Mouse (Mus musculus): Measurements from ENCODE around the gene Gatm. TPM values are rescaled to one million over a fixed set of nuclear protein-coding genes. Genes with fewer than 3 reads are reported as not detected.

Gatm gene
- polyA plus RNA-seq, 1 experiment from 2014 or later: 17.3 TPM

- peaks cover 17% of the 10 kb centered on the region for H3K4me1 ChIP-seq
- 0% methylated on average over 49 of the region's 53 CpGs for WGBS
- H3K4me2 ChIP-seq: peak overlapping the region; percentile 91
- H3K9me3 ChIP-seq (replicated peaks): no peaks in the 10 kb centered on the region
- peak overlapping the region; percentile 89 for H3K9ac ChIP-seq
- H3K4me3 ChIP-seq: peak overlapping the region; percentile 92
- no peak overlapping the region for H3K27ac ChIP-seq
- H3K27me3 ChIP-seq: no peaks in the 10 kb centered on the region
- H3K36me3 ChIP-seq (ENCODE audit: poor library complexity, severe bottlenecking): peaks cover 20% of the 10 kb centered on the region
- peak; percentile 58 for ATAC-seq
Measured at GRCm38 (mm10) chr2:122631226-122631801, 20.2 kb upstream of the Gatm start.

DNA sequence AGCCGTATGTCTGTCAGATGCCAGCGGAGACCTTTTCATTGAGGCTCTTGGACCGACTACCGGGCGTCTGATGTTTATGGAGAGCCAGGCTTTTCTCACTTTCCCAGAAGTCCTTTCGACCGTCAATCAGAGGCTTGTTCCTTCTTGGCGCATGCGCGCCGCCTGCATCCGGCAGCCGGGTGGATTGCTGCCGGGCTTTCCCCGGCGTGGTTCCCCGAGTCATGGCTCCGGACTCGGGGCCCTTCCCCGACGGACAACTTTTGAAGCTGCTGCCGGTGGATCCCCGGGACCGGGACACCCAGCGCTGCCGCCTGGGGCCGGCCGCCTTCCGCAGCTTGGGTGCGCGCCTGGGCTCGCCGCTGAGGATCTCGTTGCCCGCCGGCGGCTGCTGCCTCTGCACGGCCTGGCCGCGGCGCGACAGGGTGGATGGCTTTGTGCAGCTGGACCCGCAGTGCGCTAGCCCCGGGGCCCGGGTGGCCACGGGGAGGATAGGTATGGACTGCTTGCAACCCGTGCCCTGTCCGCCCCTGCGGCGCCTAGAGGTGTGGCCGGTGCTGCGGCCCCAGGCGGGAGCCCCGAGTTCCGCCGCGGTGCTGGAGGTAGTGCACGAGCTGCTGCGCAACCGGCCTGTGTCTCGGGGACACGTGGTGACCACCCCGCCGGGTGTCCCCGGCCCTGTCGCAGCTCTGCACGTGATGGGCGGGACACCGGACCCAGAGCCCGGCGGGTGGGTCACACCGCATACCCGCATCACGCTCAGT lies 19.5 kb upstream of the Gatm start:
- Histone ChIP-seq H3K4me3 (peak overlapping the region; percentile 92), H3K9me3 (replicated peaks) (no peaks in the 10 kb centered on the region), H3K4me1 (peaks cover 17% of the 10 kb centered on the region), H3K9ac (peak overlapping the region; percentile 89), H3K4me2 (peak overlapping the region; percentile 91), H3K27ac (peak overlapping the region; percentile 81), H3K36me3 (ENCODE audit: poor library complexity, severe bottlenecking) (peaks cover 20% of the 10 kb centered on the region), H3K27me3 (no peaks in the 10 kb centered on the region)
- under 1% methylated on average over 75 of the region's 75 CpGs for WGBS
- ATAC-seq: peak; percentile 87

DNA sequence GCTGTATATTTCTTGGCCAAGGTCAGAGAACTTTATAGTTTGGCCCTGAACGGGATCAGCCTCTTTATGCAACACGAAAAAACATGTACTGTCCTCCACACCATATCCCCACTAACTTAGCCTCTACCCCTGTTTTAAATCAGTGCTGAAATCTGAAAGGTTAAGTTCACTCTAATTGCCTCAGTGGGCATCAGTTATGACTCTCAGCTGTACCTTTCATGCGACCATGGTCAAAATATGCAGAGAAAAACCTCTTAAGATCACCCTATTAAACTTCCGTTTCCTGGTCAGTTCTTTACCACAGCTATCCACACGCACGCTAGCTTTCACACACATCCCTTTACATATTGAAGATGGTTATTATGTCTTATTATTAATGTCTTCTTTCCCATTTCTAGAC lies 18.8 kb upstream of the Gatm start:
- WGBS: 62% methylated on average over 6 of the region's 6 CpGs
- peak overlapping the region; percentile 91 for H3K4me2 ChIP-seq
- H3K4me1 ChIP-seq: peaks cover 17% of the 10 kb centered on the region
- no peaks in the 10 kb centered on the region for H3K27me3 ChIP-seq
- H3K9me3 ChIP-seq (replicated peaks): no peaks in the 10 kb centered on the region
- ATAC-seq: no peak
- H3K36me3 ChIP-seq (ENCODE audit: poor library complexity, severe bottlenecking): peaks cover 20% of the 10 kb centered on the region
- peak overlapping the region; percentile 92 for H3K4me3 ChIP-seq
- H3K9ac ChIP-seq: peak overlapping the region; percentile 89; the same call in 1 of the 2 replicates
- 0 out of 2 replicates have a peak overlapping the region, but pooled peaks have one; percentile 81 for H3K27ac ChIP-seq

GRCm38 (mm10) chr2:122628976-122629375 lies 17.9 kb upstream of the Gatm start:
- WGBS: 4% methylated on average over 7 of the region's 7 CpGs
- H3K9me3 ChIP-seq (replicated peaks): no peaks in the 10 kb centered on the region
- peaks cover 14% of the 10 kb centered on the region for H3K36me3 ChIP-seq (ENCODE audit: poor library complexity, severe bottlenecking)
- H3K9ac ChIP-seq: no peak overlapping the region
- H3K4me3 ChIP-seq: no peak overlapping the region
- H3K27me3 ChIP-seq: no peaks in the 10 kb centered on the region
- H3K27ac ChIP-seq: no peak overlapping the region
- no peak overlapping the region for H3K4me2 ChIP-seq
- H3K4me1 ChIP-seq: peaks cover 17% of the 10 kb centered on the region
- ATAC-seq: 0 out of 2 replicates have a peak, but pooled peaks have one; percentile 11

DNA sequence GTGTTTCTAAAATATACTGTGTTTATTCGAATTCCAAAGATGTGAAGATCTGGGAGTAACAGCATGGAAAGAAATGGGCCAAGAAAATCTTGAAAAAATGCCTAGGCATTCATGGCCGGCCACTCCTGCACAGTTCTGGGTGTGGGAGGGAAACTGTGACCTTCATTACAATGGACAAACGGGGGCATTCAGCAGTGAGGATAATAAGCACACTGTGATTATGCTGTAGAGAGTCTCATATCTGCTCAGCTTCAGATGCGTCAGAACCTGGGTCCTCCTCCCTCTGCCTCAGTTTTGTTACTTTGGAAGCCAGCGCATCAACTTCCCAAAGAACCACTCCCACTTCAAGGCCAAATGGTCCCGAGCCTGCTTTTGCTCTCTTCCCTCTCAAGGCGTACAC lies 14.8 kb upstream of the Gatm start:
- no peak overlapping the region for H3K27ac ChIP-seq
- ATAC-seq: no peak
- no peak overlapping the region for H3K4me2 ChIP-seq
- H3K27me3 ChIP-seq: no peaks in the 10 kb centered on the region
- WGBS: 72% methylated on average over 7 of the region's 7 CpGs
- H3K4me3 ChIP-seq: no peak overlapping the region
- H3K36me3 ChIP-seq (ENCODE audit: poor library complexity, severe bottlenecking): no peaks in the 10 kb centered on the region
- no peak overlapping the region; the same call in 1 of the 2 replicates for H3K9ac ChIP-seq
- 0 out of 2 replicates have a peak, but pooled peaks cover 4% of the 10 kb centered on the region for H3K4me1 ChIP-seq
- H3K9me3 ChIP-seq (replicated peaks): no peaks in the 10 kb centered on the region

DNA sequence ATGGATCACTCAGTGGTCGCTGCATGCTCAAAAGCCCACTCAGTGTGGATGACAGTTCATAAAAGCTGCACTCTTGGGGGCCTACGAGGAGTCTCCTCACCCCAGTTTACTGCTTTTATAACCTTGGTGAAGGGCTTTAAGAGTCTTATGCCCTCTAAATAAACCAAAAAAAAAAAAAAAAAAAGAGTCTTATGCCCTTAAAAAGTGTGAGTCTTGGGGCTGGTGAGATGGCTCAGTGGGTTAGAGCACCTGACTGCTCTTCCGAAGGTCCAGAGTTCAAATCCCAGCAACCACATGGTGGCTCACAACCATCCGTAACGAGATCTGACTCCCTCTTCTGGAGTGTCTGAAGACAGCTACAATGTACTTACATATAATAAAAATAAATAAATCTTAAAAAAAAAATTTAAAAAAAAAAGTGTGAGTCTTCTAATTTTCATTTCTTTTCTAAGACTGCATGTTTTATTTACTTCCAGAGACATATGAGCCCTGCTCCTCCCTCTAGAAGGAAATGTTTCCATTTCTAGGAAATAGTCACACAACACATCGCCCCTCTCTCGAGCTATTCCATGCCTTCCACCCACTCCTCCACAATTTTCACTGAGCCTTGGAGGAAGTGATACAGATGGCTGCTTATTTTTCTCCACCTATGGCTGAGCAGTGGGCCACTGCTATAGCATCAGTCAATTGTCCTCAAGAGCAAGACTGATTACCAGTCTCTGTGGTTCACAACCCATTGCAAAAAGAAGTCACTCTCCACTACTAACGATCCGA lies 10.4 kb upstream of the Gatm start:
- Histone ChIP-seq H3K4me3 (no peak overlapping the region), H3K4me2 (no peak overlapping the region), H3K27ac (no peak overlapping the region), H3K4me1 (no peaks in the 10 kb centered on the region), H3K9me3 (replicated peaks) (no peaks in the 10 kb centered on the region), H3K27me3 (no peaks in the 10 kb centered on the region), H3K36me3 (ENCODE audit: poor library complexity, severe bottlenecking) (no peaks in the 10 kb centered on the region), H3K9ac (no peak overlapping the region)
- WGBS: 78% methylated on average over 9 of the region's 9 CpGs
- ATAC-seq: no peak

GRCm38 (mm10) chr2:122618719-122619118 lies 7.6 kb upstream of the Gatm start:
- Histone ChIP-seq H3K9ac (no peak overlapping the region), H3K4me2 (no peak overlapping the region), H3K4me3 (no peak overlapping the region), H3K36me3 (ENCODE audit: poor library complexity, severe bottlenecking) (no peaks in the 10 kb centered on the region), H3K27me3 (no peaks in the 10 kb centered on the region), H3K4me1 (no peaks in the 10 kb centered on the region), H3K9me3 (replicated peaks) (no peaks in the 10 kb centered on the region), H3K27ac (no peak overlapping the region)
- whole genome bisulfite sequencing: 58% methylated on average over 4 of the region's 4 CpGs
- no peak for ATAC-seq

DNA sequence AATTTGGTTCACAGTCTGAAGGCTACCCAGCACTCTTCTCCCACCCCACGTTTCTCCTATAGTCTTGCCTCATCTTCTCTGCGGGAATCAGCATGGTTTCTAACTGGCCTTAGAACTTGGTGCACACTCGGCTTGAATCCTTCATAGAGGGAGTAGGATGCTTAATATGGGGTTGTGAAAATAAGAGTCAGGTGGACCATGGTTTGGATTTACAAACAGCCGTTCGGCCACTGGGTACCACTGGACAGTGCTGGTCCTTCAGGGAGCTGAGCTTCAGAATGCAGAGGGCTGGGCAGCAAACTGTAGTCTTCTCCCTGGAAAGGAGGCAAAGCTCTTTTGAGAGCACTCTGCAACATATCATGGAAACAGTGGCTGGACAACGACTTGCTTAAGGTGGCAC lies 6.7 kb upstream of the Gatm start:
- no peaks in the 10 kb centered on the region for H3K9me3 ChIP-seq (replicated peaks)
- H3K27me3 ChIP-seq: no peaks in the 10 kb centered on the region
- 83% methylated on average over 6 of the region's 6 CpGs for WGBS
- no peak overlapping the region for H3K4me2 ChIP-seq
- H3K36me3 ChIP-seq (ENCODE audit: poor library complexity, severe bottlenecking): no peaks in the 10 kb centered on the region
- no peaks in the 10 kb centered on the region for H3K4me1 ChIP-seq
- no peak overlapping the region for H3K4me3 ChIP-seq
- no peak overlapping the region for H3K9ac ChIP-seq
- no peak for ATAC-seq
- H3K27ac ChIP-seq: no peak overlapping the region

DNA sequence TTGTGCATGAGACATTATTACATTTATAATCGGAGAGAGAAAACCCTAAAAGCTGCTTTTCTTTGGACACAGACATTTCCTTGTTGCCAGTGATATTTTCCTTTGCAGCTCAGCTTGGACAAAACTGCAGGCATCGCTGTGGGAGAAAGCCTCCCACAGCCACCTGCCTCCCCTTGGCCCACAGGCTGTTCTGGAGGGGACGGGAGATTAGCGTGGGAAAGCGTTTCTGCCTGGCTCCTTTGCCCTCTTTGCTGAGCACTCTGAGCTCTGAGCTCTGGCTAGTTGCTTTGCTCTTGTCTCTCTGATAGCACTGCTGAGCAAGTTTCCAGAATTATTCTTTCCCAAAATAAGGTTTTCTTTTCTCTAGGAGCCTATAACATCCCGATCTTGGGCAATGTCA lies 5.1 kb upstream of the Gatm start:
- Histone ChIP-seq H3K9me3 (replicated peaks) (no peaks in the 10 kb centered on the region), H3K4me1 (no peaks in the 10 kb centered on the region), H3K9ac (no peak overlapping the region), H3K4me2 (no peak overlapping the region), H3K27ac (no peak overlapping the region), H3K36me3 (ENCODE audit: poor library complexity, severe bottlenecking) (no peaks in the 10 kb centered on the region), H3K27me3 (no peaks in the 10 kb centered on the region), H3K4me3 (no peak overlapping the region)
- no peak for ATAC-seq
- WGBS: 72% methylated on average over 6 of the region's 6 CpGs

GRCm38 (mm10) chr2:122611654-122611973 lies 511 bp upstream of the Gatm start:
- 0 out of 2 replicates have a peak, but pooled peaks cover 4% of the 10 kb centered on the region for H3K27me3 ChIP-seq
- H3K4me2 ChIP-seq: peak overlapping the region; percentile 72
- peaks cover 3% of the 10 kb centered on the region; the same call in 1 of the 2 replicates for H3K4me1 ChIP-seq
- H3K9ac ChIP-seq: peak overlapping the region; percentile 69; the same call in 1 of the 2 replicates
- H3K9me3 ChIP-seq (replicated peaks): no peaks in the 10 kb centered on the region
- no peak overlapping the region for H3K27ac ChIP-seq
- H3K36me3 ChIP-seq (ENCODE audit: poor library complexity, severe bottlenecking): no peaks in the 10 kb centered on the region
- WGBS: 86% methylated on average over 4 of the region's 4 CpGs
- no peak for ATAC-seq
- peak overlapping the region; percentile 49 for H3K4me3 ChIP-seq

DNA sequence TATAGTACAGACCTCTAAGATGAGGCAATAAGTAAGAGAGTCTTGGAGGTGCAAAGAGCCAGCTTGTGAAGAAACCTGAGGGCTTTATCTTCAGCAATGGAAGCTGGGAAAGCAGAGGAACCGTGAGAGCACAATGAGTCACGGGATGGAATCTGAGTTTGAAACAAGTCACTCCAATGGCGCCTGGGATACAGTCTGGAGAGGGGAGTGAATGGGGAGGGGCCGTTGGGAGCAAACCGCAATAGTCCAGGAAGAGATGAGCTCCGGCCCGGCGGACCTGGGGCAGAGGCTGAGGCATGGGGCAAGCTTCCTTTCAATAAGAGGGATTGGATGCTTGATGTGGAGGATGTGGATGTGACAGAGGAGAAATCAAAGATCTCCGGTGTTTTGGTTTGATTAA lies 2.3 kb downstream of the Gatm start:
- 78% methylated on average over 9 of the region's 9 CpGs for WGBS
- H3K4me1 ChIP-seq: peaks cover 3% of the 10 kb centered on the region; the same call in 1 of the 2 replicates
- 0 out of 2 replicates have a peak, but pooled peaks cover 4% of the 10 kb centered on the region for H3K27me3 ChIP-seq
- ATAC-seq: no peak
- no peak overlapping the region for H3K9ac ChIP-seq
- no peaks in the 10 kb centered on the region for H3K36me3 ChIP-seq (ENCODE audit: poor library complexity, severe bottlenecking)
- H3K4me2 ChIP-seq: no peak overlapping the region
- H3K9me3 ChIP-seq (replicated peaks): no peaks in the 10 kb centered on the region
- no peak overlapping the region for H3K4me3 ChIP-seq
- no peak overlapping the region for H3K27ac ChIP-seq

GRCm38 (mm10) chr2:122605829-122606228 lies 5.3 kb downstream of the Gatm start:
- WGBS: 83% methylated on average over 5 of the region's 5 CpGs
- no peak for ATAC-seq

More at GRCm38 (mm10) chr2:122605829-122606228, 5.3 kb downstream of the Gatm start:
- no peak overlapping the region for H3K9ac ChIP-seq
- no peak overlapping the region for H3K27ac ChIP-seq
- no peaks in the 10 kb centered on the region for H3K9me3 ChIP-seq (replicated peaks)
- H3K36me3 ChIP-seq (ENCODE audit: poor library complexity, severe bottlenecking): no peaks in the 10 kb centered on the region
- no peak overlapping the region for H3K4me2 ChIP-seq
- H3K4me3 ChIP-seq: no peak overlapping the region
- 0 out of 2 replicates have a peak, but pooled peaks cover 4% of the 10 kb centered on the region for H3K27me3 ChIP-seq
- peaks cover 3% of the 10 kb centered on the region; the same call in 1 of the 2 replicates for H3K4me1 ChIP-seq

All from forebrain, embryonic 13.5 days (tissue).